Mouse (Mus musculus) cerebellum, postnatal 25 days (tissue): ENCODE data around the gene Numa1.

Experiments used
- DNase-seq, 2 experiments: peaks; one replicate each; pipeline ENCODE4 v3.0.0; 2021; ENCODE audit warnings: mixed read lengths in 2 of 2

Numa1 gene

DNA sequence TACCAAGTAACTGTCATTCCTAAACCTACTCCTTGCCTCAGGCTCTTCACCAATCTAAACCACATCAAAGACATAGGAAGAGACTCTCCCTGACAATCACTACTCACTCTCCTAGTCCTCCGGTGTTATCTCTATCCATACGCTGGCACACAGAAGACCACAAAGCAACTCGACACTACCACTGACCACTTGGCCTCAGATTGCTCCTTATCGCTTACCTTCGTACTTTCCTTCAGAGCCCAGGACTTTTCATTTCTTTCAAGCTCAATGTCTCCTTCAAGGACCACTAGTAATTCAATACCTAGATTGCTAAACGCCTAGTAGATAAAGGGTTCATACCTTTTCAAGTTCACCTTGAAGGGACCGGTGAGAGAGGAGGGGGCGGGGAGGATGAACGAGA lies 130.0 kb downstream of the Numa1 start:
- DNase-seq, result no peak
